Mouse (Mus musculus) hindbrain, embryonic 13.5 days (tissue): ENCODE results near the gene Epb41l3. TPM values are rescaled to one million over a fixed set of nuclear protein-coding genes. Genes with fewer than 3 reads are reported as not detected.

Experiments used
- ATAC-seq: fragments of 200-750 bp; cut with Nextera tagmentation; 2 replicates; pipeline ENCODE4 v1.8.0; 2017; ENCODE audit warnings: moderate TSS enrichment; ENCODE audit not compliant: low FRiP score
- H3K27ac ChIP-seq: fragments of 300-500 bp; sonication (generic); 2 replicates; pipeline ENCODE4 v1.5.1; 2015; ENCODE audit warnings: inconsistent platforms, mild to moderate bottlenecking, moderate library complexity
- H3K27me3 ChIP-seq: fragments of 300-500 bp; sonication (generic); 2 replicates; pipeline ENCODE4 v1.6.1; 2015; ENCODE audit warnings: mild to moderate bottlenecking, inconsistent platforms
- H3K36me3 ChIP-seq: fragments of 300-500 bp; sonication (generic); 2 replicates; pipeline ENCODE4 v1.6.1; 2015; ENCODE audit warnings: mild to moderate bottlenecking, inconsistent platforms
- H3K4me1 ChIP-seq: fragments of 300-500 bp; sonication (generic); replicated peaks from 2 replicates; pipeline ENCODE4 v1.6.1; 2015; ENCODE audit warnings: inconsistent platforms
- H3K4me2 ChIP-seq: fragments of 300-500 bp; sonication (generic); 2 replicates; pipeline ENCODE4 v1.6.1; 2015; ENCODE audit warnings: inconsistent platforms, mild to moderate bottlenecking, moderate library complexity
- H3K4me3 ChIP-seq: fragments of 300-500 bp; sonication (generic); 2 replicates; pipeline ENCODE4 v1.5.1; 2015; ENCODE audit warnings: mild to moderate bottlenecking, inconsistent platforms
- H3K9ac ChIP-seq: fragments of 300-500 bp; sonication (generic); 2 replicates; pipeline ENCODE4 v1.6.1; 2015; ENCODE audit warnings: mild to moderate bottlenecking, inconsistent platforms
- H3K9me3 ChIP-seq: fragments of 300-500 bp; sonication (generic); 2 replicates; pipeline ENCODE4 v1.6.1; 2016; ENCODE audit warnings: inconsistent platforms
- WGBS: fragments of 180-500 bp; shearing (Covaris S2); methylation state at CpG from one replicate; pipeline ENCODE4 v1.1.7; 2015; 5-methylcytosine and 5-hydroxymethylcytosine counted together
- polyA plus RNA-seq: library from polyadenylated mRNA; unstranded; fragments of >200 nt; fragmentation: Nextera tagmentation; extraction: Ambion mirVana; gene quantifications from 2 replicates; pipeline ENCODE4 v1.2.1, GENCODE M21; 2015

Epb41l3 gene
- polyA plus RNA-seq, 1 experiment from 2014 or later, result 75.4 TPM

DNA sequence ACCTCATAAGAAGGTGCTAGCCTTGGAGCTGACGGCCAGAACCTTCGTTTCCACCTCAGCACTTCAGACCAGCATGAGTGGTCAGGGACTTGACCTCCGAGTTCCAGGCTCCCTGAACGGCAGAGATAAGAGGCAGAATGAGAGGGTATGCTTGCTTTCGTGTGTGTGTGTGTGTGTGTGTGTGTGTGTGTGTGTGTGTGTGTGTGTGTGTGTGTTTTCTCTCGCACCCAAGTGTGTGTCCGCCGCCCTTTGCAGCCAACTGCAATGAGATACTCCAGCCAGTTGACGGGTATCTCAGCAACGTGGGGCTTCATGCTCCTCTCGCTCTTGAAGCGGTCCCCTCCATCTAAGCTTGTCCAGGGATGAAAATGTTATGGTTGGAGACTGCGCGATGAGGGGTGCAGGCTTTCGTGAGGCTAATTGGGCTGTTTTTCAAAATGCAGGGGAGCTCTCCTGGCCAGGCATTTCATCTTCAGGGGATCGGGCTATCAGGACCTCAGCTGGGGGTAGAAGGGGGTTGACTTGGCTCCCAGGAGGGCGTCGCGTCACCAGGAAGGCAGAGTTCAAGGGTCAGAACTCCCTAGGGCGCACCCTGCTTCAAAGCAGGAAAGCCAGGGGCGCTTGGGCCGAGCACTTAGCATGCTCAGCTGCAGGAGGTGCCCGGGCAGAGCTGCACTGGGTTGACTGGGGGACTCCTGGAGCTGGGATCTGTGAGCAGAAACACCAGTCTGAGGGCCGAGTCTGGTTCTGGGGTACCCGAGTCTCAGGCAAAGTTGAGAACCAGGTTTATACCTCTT lies 1.5 kb downstream of the Epb41l3 start:
- Histone ChIP-seq H3K9me3 (no peaks in the 10 kb centered on the region), H3K27ac (no peak overlapping the region), H3K4me2 (peak overlapping the region; percentile 100), H3K36me3 (no peaks in the 10 kb centered on the region), H3K27me3 (peaks cover 59% of the 10 kb centered on the region), H3K4me3 (peak overlapping the region; percentile 70), H3K9ac (peak overlapping the region; percentile 76), H3K4me1 (peaks cover 20% of the 10 kb centered on the region)
- 3% methylated on average over 25 of the region's 25 CpGs for WGBS
- ATAC-seq, result no peak

DNA sequence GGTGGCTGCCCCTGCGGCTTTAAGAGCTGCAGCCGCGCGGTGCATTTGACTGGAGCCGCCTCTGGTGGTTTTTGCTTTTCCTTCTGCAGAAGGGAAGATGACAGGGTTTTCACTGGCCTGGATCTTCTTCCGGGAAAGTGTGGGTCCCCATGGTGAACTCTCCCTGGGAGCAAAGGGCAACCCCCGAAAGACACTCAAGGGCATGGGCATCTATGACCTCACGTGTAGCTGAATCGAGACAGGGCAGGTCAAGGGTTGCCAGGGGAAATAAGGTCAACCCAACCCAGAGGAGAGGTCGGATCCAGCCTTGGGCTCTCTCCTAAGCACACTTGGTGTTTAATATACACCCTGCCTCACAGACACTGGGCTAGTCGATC lies 2.0 kb downstream of the Epb41l3 start:
- peak overlapping the region; percentile 76; the same call in 1 of the 2 replicates for H3K9ac ChIP-seq
- H3K4me3 ChIP-seq, result peak overlapping the region; percentile 70
- H3K36me3 ChIP-seq, result no peaks in the 10 kb centered on the region
- peaks cover 59% of the 10 kb centered on the region for H3K27me3 ChIP-seq
- WGBS, result 7% methylated on average over 11 of the region's 11 CpGs
- H3K27ac ChIP-seq, result no peak overlapping the region
- peak overlapping the region; percentile 100 for H3K4me2 ChIP-seq
- no peaks in the 10 kb centered on the region for H3K9me3 ChIP-seq
- no peak for ATAC-seq
- peaks cover 20% of the 10 kb centered on the region for H3K4me1 ChIP-seq

DNA sequence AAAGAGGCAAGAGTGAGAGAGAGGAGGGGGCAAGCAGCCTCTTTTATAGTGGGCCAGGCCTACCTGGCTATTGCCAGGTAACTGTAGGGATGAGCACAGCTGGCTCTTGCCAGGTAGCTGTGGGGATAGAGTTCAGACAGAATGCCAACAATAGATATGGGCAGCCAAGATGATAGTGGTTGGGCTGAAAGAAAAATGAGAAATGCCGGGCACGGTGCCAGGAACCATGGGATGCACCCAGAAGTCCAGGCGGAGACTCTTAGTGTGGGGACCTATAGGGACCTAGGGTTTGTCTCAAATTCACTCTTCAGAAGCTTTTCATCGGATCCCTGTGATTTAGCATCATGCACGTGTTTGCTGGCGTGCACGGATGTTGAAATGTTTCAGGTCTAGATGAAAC lies 6.8 kb downstream of the Epb41l3 start:
- 88% methylated on average over 7 of the region's 7 CpGs for WGBS
- ATAC-seq, result no peak; the same call in 1 of the 2 replicates
- Histone ChIP-seq H3K36me3 (no peaks in the 10 kb centered on the region), H3K4me3 (no peak overlapping the region), H3K4me1 (peaks cover 4% of the 10 kb centered on the region), H3K27ac (no peak overlapping the region), H3K9me3 (no peaks in the 10 kb centered on the region), H3K9ac (no peak overlapping the region), H3K4me2 (no peak overlapping the region), H3K27me3 (peaks cover 22% of the 10 kb centered on the region)

DNA sequence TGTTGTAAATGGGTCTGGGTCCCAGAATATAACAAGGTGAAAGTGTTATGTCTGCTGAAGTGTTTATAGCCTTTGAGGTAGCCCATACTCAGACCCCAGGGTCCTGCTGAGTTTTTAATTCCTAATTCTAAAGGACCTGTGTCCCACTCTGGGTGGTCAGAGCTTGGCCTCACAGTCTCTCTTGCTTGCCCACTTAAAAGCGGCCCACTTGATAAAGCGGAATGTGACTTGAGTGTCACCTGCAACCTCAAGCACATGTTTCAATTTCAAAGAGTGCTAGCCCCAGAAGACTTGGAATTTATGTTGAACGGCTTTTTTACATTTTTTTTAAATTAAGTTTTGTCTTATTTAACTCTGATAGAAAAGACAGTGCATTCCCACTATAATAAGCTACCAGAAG lies 16.1 kb downstream of the Epb41l3 start:
- H3K36me3 ChIP-seq, result no peaks in the 10 kb centered on the region
- no peak overlapping the region for H3K4me3 ChIP-seq
- H3K27me3 ChIP-seq, result no peaks in the 10 kb centered on the region
- no peaks in the 10 kb centered on the region for H3K9me3 ChIP-seq
- 91% methylated on average over 3 of the region's 3 CpGs for WGBS
- H3K4me1 ChIP-seq, result no peaks in the 10 kb centered on the region
- H3K9ac ChIP-seq, result no peak overlapping the region
- H3K27ac ChIP-seq, result no peak overlapping the region
- no peak overlapping the region for H3K4me2 ChIP-seq
- ATAC-seq, result no peak

- Histone ChIP-seq H3K36me3 (no peaks in the 10 kb centered on the region), H3K27me3 (no peaks in the 10 kb centered on the region), H3K4me1 (no peaks in the 10 kb centered on the region), H3K4me3 (no peak overlapping the region), H3K9me3 (no peaks in the 10 kb centered on the region), H3K27ac (no peak overlapping the region), H3K9ac (no peak overlapping the region), H3K4me2 (no peak overlapping the region)
- ATAC-seq, result no peak
- 92% methylated on average over 4 of the region's 4 CpGs for WGBS
Observed at GRCm38 (mm10) chr17:69097068-69097467, 21.6 kb downstream of the Epb41l3 start.

DNA sequence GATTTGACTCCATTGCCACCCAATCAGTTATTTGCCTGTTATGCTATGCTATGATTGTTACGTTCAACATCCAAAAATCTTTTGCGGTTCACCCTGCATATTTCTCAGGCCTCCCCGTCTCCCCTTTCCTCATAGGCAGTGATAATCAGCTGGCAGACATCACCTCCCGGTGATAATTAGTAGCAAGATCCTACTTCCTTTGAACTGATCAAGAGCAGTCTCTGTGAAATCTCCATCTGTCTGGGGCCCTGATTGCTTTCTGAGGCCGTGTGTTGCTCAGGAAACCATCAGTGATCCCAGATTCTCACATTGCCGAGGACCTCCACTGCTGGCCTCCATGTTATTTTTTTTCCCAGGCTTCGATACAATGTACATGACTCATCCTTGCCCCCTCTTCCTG lies 22.5 kb downstream of the Epb41l3 start:
- no peaks in the 10 kb centered on the region for H3K27me3 ChIP-seq
- no peaks in the 10 kb centered on the region for H3K9me3 ChIP-seq
- no peaks in the 10 kb centered on the region for H3K36me3 ChIP-seq
- no peaks in the 10 kb centered on the region for H3K4me1 ChIP-seq
- ATAC-seq, result no peak
- 75% methylated on average over 7 of the region's 7 CpGs for WGBS
- no peak overlapping the region for H3K27ac ChIP-seq
- H3K4me2 ChIP-seq, result no peak overlapping the region
- no peak overlapping the region for H3K4me3 ChIP-seq
- H3K9ac ChIP-seq, result no peak overlapping the region

DNA sequence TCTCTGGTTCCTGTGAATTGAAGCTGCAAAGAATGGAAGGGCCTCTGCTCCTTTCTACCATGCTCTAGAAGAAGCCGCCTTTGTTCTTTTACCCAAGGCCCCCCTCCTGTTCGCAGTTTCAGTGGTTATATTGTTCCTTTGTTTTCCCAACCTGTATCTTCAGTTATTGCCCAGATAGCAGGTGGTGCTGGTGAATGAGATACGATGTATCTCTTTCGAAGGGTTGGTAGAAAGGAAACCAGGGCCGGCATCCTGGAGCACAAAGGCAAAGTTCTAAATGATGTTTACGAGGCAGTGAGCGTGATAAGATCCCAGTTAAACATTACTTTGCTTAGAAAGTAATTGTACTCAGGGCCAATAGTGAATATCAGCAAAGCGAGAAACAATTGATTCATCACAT lies 27.8 kb downstream of the Epb41l3 start:
- Histone ChIP-seq H3K4me3 (no peak overlapping the region), H3K36me3 (no peaks in the 10 kb centered on the region), H3K4me2 (no peak overlapping the region), H3K4me1 (0 out of 2 replicates have a peak, but pooled peaks cover 4% of the 10 kb centered on the region), H3K9me3 (no peaks in the 10 kb centered on the region), H3K27ac (no peak overlapping the region), H3K27me3 (no peaks in the 10 kb centered on the region), H3K9ac (no peak overlapping the region)
- ATAC-seq, result no peak
- 49% methylated on average over 8 of the region's 8 CpGs for WGBS

DNA sequence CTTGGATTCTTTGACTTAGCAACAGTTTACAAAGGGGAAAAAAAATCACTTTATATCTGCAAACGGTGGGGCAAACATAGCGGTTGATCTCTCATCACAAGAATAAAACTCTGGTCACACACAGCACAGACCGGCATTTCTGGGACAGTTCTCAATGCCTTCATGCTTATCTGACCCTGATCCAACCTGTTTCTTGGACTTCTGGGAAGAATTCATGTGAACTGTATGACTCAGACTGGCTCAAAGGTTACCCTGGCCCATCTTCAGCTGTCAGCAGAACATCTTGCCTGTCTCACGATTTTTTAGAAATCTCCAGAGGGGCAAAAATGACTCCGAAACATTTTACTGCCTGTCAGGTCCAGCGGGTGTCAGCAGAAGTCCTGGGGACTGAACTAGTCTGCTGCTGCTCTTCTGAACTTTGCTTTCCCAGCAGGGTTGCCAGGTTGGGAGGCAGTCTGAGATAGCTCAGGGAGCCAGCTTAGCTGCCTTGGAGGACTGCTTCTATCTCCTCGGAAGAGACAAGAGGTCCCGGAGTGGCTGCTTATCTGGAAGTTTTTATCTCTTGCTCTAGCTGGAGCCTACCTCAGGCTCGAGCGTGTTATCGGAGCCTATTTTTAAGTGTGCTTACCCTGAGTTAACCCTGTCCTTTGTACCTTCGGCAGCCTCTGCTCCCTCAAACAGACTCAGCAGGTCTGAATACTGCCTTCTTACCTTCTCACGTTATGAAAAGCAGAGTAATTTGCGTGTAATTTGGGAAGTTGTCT lies 29.7 kb downstream of the Epb41l3 start:
- no peak for ATAC-seq
- 72% methylated on average over 14 of the region's 14 CpGs for WGBS
- 0 out of 2 replicates have a peak, but pooled peaks cover 4% of the 10 kb centered on the region for H3K4me1 ChIP-seq
- H3K4me2 ChIP-seq, result no peak overlapping the region
- H3K36me3 ChIP-seq, result no peaks in the 10 kb centered on the region
- H3K4me3 ChIP-seq, result no peak overlapping the region
- no peak overlapping the region for H3K9ac ChIP-seq
- H3K27ac ChIP-seq, result no peak overlapping the region
- no peaks in the 10 kb centered on the region for H3K27me3 ChIP-seq
- no peaks in the 10 kb centered on the region for H3K9me3 ChIP-seq

DNA sequence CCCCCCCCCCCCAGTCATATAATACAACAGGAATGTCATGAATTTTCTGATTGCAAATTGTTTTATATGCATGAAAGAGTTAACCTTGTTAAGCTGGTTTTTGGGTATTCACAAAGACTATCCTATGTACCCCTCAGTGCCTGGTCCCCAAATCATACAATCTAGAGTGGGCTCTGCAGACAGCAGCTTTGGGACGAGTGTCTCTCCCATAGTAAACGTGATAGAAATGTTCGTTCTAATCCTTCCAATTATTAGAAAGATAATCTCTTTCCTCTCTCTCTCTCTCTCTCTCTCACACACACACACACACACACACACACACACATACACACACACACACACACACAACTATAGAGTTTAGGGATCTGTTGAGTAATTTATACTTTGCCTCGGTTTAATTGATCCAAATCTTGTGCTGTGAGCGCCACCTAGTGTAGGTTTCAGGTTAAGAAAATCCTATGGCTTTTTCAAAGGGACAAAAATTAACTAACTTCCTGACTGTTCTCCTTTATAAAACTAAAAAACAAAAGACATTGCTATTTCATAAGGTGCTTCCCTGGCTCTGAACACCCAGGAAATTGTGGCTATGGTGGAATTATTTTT lies 30.4 kb downstream of the Epb41l3 start:
- Histone ChIP-seq H3K9me3 (no peaks in the 10 kb centered on the region), H3K4me2 (no peak overlapping the region), H3K4me3 (no peak overlapping the region), H3K27me3 (no peaks in the 10 kb centered on the region), H3K9ac (no peak overlapping the region), H3K27ac (no peak overlapping the region), H3K4me1 (0 out of 2 replicates have a peak, but pooled peaks cover 4% of the 10 kb centered on the region), H3K36me3 (no peaks in the 10 kb centered on the region)
- ATAC-seq, result no peak
- 41% methylated on average over 5 of the region's 5 CpGs for WGBS

DNA sequence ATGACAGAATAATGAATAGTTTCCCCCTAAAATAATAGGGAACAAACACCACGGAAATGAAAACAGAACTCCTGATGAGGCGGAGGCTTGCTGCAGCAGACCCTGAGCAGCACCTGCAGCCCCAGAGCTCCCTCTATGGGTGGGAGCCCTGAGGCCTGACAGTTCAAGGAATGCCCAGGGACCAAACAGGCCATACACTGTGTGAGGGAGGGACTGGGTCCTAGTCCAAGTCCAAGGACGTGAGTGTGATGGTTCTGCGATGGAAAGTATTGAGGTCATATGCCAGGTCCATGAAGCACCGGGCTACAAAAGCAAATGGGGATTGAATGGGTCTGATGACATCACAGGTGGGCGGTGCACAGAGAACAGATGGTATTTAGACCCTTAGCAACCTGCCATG lies 33.7 kb downstream of the Epb41l3 start:
- WGBS, result 56% methylated on average over 6 of the region's 6 CpGs
- Histone ChIP-seq H3K36me3 (no peaks in the 10 kb centered on the region), H3K4me2 (no peak overlapping the region), H3K4me3 (no peak overlapping the region), H3K27me3 (no peaks in the 10 kb centered on the region), H3K27ac (no peak overlapping the region), H3K9me3 (no peaks in the 10 kb centered on the region), H3K4me1 (no peaks in the 10 kb centered on the region), H3K9ac (no peak overlapping the region)
- ATAC-seq, result no peak

- H3K27ac ChIP-seq, result no peak overlapping the region
- no peaks in the 10 kb centered on the region for H3K9me3 ChIP-seq
- H3K9ac ChIP-seq, result no peak overlapping the region
- no peak for ATAC-seq
- no peaks in the 10 kb centered on the region for H3K36me3 ChIP-seq
- no peak overlapping the region for H3K4me2 ChIP-seq
- H3K4me1 ChIP-seq, result no peaks in the 10 kb centered on the region
- H3K4me3 ChIP-seq, result no peak overlapping the region
- no peaks in the 10 kb centered on the region for H3K27me3 ChIP-seq
- 57% methylated on average over 2 of the region's 2 CpGs for WGBS
Observed at GRCm38 (mm10) chr17:69112232-69112631, 36.7 kb downstream of the Epb41l3 start.

DNA sequence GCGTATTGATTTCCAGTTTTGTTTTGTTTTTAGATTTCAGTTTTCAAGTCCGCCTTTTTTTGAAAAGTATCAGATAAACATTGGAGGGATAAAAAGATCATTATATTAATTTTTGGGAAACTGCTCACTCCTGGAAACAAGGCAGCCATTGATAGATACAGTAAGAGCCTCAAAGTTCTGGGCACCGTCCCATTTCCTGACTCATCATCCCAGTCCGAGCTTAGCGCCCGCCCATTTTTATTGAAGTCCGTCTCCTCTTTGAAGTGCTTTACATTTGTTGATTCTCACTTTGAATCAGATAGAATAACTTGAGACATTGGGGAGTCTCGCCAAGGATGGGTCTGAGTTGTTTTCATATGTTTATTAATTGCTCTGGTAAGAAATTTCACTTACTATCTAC lies 43.7 kb downstream of the Epb41l3 start:
- Histone ChIP-seq H3K27me3 (peaks cover 6% of the 10 kb centered on the region; the same call in 1 of the 2 replicates), H3K4me3 (no peak overlapping the region), H3K4me1 (peaks cover 17% of the 10 kb centered on the region), H3K4me2 (no peak overlapping the region), H3K36me3 (no peaks in the 10 kb centered on the region), H3K9me3 (no peaks in the 10 kb centered on the region), H3K9ac (no peak overlapping the region), H3K27ac (no peak overlapping the region)
- ATAC-seq, result no peak
- 90% methylated on average over 8 of the region's 8 CpGs for WGBS
